Mouse (Mus musculus) forebrain, embryonic 10.5 days (tissue): ENCODE results near the gene Adam34. TPM values are rescaled to one million over a fixed set of nuclear protein-coding genes. Genes with fewer than 3 reads are reported as not detected.
"Not testable (repeated sequence)": the region's sequence is repeated elsewhere in the genome, so short reads cannot be mapped to it uniquely, and the experiment has no call there.

Experiments
- DNase-seq: peaks from one replicate; pipeline ENCODE4 v3.0.0-alpha.2; 2017; ENCODE audit warnings: low spot score; ENCODE audit errors: extremely low spot score
- H3K27ac ChIP-seq: fragments of 300-500 bp; sonication (generic); 2 replicates; pipeline ENCODE4 v1.5.1; 2016; ENCODE audit warnings: mild to moderate bottlenecking
- H3K27me3 ChIP-seq: fragments of 300-500 bp; sonication (generic); 2 replicates; pipeline ENCODE4 v1.6.1; 2016; ENCODE audit warnings: mild to moderate bottlenecking; ENCODE audit not compliant: poor library complexity, severe bottlenecking
- H3K36me3 ChIP-seq: fragments of 300-500 bp; sonication (generic); replicated peaks from 2 replicates; pipeline ENCODE4 v1.6.1; 2016; ENCODE audit warnings: mild to moderate bottlenecking, moderate library complexity
- H3K4me1 ChIP-seq: fragments of 300-500 bp; sonication (generic); 2 replicates; pipeline ENCODE4 v1.6.1; 2016
- H3K4me3 ChIP-seq: fragments of 300-500 bp; sonication (generic); 2 replicates; pipeline ENCODE4 v1.5.1; 2016; ENCODE audit warnings: mild to moderate bottlenecking, moderate library complexity
- H3K9me3 ChIP-seq: fragments of 300-500 bp; sonication (generic); 2 replicates; pipeline ENCODE4 v1.6.1; 2016; ENCODE audit warnings: mild to moderate bottlenecking, moderate library complexity
- WGBS: fragments of 180-500 bp; shearing (Covaris S2); methylation state at CpG from one replicate; pipeline ENCODE4 v1.1.7; 2016; 5-methylcytosine and 5-hydroxymethylcytosine counted together
- polyA plus RNA-seq: library from polyadenylated mRNA; unstranded; fragments of >200 nt; fragmentation: Nextera tagmentation; extraction: Ambion mirVana; gene quantifications from 2 replicates; pipeline ENCODE4 v1.2.1, GENCODE M21; 2016

Gene Adam34
- not detected in 2 replicates for polyA plus RNA-seq

GRCm38 (mm10) chr8:43709949-43710348 lies at the start of gene Adam34:
TSS of gene Adam34 (minus strand) at chr8:43710049.
- no peaks in the 10 kb centered on the region for H3K27me3 ChIP-seq
- no peaks in the 10 kb centered on the region for H3K9me3 ChIP-seq
- no peak for DNase-seq
- H3K4me1 ChIP-seq, result no peaks in the 10 kb centered on the region
- H3K27ac ChIP-seq, result no peak within 1 kb of the TSS
- H3K4me3 ChIP-seq, result no peak within 1 kb of the TSS
- no peaks in the 10 kb centered on the region for H3K36me3 ChIP-seq

DNA sequence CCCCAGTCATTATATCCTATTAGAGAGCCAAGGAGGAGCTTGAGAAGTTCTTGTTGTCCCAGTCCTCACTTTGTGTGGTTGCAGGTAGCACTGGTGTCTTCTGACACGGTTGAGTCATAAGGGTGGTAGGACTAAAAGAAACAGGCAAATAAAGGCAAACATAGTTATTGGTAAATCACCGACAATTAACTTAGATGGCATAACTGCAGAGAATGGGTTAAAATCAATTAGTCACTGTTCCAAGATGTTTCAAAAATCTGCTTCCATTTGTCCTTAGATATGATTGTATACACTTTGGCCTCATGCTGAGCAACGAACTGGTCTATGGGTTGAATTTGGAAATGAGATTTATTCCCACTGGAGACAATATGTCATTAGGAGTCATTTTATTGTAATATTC lies 82.7 kb downstream of the Adam34 start, which contains the start of gene Gm5346:
TSS of gene Gm5346 (minus strand) at position 101 of the 400 bp plus-strand sequence.
- H3K36me3 ChIP-seq, result no peaks in the 10 kb centered on the region
- H3K4me3 ChIP-seq, result no peak within 1 kb of the TSS
- H3K27me3 ChIP-seq, result no peaks in the 10 kb centered on the region
- no peaks in the 10 kb centered on the region for H3K9me3 ChIP-seq
- no peak for DNase-seq
- WGBS, result 88% methylated on average over 3 of the region's 3 CpGs
- no peak within 1 kb of the TSS for H3K27ac ChIP-seq
- no peaks in the 10 kb centered on the region for H3K4me1 ChIP-seq

- Histone ChIP-seq H3K27ac (no peak overlapping the region), H3K9me3 (no peaks in the 10 kb centered on the region), H3K4me3 (no peak overlapping the region), H3K4me1 (no peaks in the 10 kb centered on the region), H3K27me3 (no peaks in the 10 kb centered on the region), H3K36me3 (no peaks in the 10 kb centered on the region)
- DNase-seq, result no peak
- WGBS, result 91% methylated on average over 1 of the region's 1 CpGs
Observed at GRCm38 (mm10) chr8:43616046-43616445, 93.8 kb downstream of the Adam34 start.

- not testable (repeated sequence) for H3K4me1 ChIP-seq, DNase-seq, H3K36me3 ChIP-seq, H3K4me3 ChIP-seq, H3K9me3 ChIP-seq, H3K27ac ChIP-seq, H3K27me3 ChIP-seq
- 85% methylated on average over 13 of the region's 13 CpGs for WGBS
Observed at GRCm38 (mm10) chr8:43603657-43604056, 106.2 kb downstream of the Adam34 start.

- not testable (repeated sequence) for H3K4me3 ChIP-seq, H3K9me3 ChIP-seq, H3K27ac ChIP-seq, DNase-seq, H3K36me3 ChIP-seq, H3K27me3 ChIP-seq, H3K4me1 ChIP-seq
- 92% methylated on average over 15 of the region's 15 CpGs for WGBS
Observed at GRCm38 (mm10) chr8:43603166-43603565, 106.7 kb downstream of the Adam34 start.

Other genes starting within 250 kb of the Adam34 start
- not detected in 2 replicates for gene Adam26b, start 181.9 kb downstream of the Adam34 start, polyA plus RNA-seq
- gene Adam26a, start 133.3 kb downstream of the Adam34 start, polyA plus RNA-seq, result not detected in 2 replicates
- gene Gm5346, start 82.8 kb downstream of the Adam34 start, polyA plus RNA-seq, result not detected in 2 replicates